Mouse (Mus musculus): Measurements from ENCODE around the gene Olfml2a.

Olfml2a gene

DNA sequence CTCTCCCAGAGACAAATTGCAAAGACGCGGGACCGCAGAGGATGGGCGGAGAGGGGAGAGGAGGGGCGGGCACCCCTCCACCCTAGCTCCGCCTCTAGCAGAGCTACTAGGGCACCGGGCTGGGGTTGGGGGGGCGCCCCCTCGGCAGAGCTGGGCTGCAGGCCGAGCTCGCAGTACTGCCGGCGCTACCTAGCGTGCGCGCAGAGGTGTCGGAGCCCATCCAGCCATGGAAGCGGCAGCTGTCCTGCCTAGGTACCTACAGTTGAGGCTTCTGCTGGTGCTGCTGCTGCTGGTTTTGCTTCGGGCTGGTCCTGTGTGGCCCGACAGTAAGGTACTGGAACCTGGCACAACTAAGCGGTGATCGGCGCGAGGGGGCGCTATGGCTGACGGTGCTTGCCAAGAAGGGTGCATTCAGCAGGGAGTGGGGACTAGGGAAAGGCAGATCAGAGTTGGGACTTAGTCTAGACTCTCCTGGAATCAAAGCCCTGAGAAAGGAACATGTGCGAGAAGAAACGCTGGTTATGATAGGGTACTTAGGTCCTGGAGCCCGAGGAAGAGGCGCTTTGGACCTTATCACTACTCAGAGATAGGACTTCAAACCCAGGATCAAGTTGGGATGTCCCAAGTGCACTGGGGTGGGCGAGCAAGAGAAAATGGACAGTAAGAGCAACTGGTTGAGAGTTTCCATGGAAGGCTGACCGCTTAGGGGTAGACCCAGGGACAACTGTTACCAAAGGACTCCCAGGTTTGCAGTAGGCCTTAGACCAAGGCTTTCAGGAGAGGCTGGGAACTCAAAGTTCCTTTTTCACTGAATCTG is at the start of gene Olfml2a:
Gene Olfml2a (plus strand): TSS at position 128 of the 817 bp plus-strand sequence.
- DNase-seq (ENCODE audit: low spot score in 2 of 2): peak; percentile 62 to 63

GRCm38 (mm10) chr2:38902866-38903265 is 28.9 kb upstream of the Olfml2a start:
- no peak for DNase-seq (ENCODE audit: low spot score in 2 of 2)

GRCm38 (mm10) chr2:38904290-38904689 is 27.5 kb upstream of the Olfml2a start:
- DNase-seq (ENCODE audit: low spot score in 2 of 2): no peak

DNA sequence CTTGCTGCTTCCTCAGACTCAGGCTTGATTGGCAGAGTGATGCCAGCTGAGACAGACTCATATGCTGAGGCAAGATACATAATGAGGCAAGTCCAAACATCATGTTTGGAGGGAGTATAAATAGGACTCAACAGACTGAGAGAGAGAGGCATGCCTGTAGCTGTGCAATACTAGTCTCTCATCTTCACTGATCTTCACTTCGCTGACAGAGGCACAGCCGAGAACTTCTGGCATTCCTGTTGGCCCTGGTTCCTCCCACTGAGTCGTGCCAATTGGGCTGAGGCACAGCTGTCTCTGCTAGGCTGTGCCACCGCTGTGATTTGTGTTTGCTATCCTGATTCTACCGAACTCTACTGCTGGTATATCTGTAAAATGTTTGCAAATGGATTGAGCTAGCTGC is 25.7 kb upstream of the Olfml2a start:
- peak; percentile 43 to 52 for DNase-seq (ENCODE audit: low spot score in 2 of 2)

- no peak for DNase-seq (ENCODE audit: low spot score in 2 of 2)
These were observed 23.2 kb upstream of the Olfml2a start for GRCm38 (mm10) chr2:38908604-38909003.

DNA sequence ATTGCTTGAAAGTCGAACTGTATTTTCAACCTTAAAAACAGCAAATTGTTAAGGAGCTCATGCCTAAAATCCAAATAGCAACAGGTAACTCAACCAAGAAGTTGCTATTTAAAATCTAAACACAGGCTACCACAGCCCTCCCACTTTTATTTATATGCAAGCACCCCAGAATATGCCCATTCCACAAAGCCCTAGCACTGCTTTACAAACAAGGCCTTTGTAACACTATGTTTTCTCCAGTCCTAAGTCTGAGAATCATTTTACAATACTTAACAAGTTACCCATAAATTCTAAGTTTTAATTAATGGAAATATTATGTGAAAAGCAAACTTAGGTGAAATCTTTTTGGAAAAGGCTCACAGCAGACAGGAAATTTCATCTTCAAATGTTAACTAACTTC is 17.3 kb upstream of the Olfml2a start:
- no peak for DNase-seq (ENCODE audit: low spot score in 2 of 2)

GRCm38 (mm10) chr2:38914965-38915364 is 16.8 kb upstream of the Olfml2a start:
- no peak for DNase-seq (ENCODE audit: low spot score in 2 of 2)

DNA sequence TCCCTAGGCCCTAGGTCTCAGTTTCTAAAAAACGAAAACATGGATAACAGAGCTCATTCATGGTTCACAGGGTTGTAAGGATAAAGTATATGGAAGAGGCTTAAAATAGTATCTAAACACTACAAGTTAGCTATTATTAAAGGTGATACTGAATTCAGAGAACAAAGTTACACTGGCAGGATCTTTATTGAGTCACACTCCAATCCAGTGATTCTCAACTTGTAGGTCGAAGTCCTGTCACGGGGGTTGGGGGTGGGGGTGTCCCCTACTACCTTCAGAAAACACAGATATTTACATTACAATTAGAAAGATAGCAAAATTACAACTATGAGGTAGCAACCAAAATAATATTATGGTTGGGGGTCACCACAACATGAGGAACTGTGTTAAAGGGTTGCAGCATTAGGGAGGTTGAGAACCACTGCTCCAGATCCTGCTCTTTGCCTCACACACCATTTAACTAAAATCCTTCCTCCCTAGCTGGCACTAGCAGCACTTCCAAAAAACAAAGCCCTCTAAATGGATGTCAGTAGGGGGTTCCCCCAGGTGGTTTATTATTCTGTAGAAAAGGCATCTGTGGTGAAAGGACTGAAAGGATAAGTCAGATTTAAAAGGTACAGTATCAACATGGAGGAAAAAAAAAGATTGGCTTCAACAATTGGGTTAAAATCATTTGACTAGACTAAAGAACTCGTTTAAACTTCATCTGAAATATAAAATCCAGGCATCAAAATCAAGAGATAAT is 14.7 kb upstream of the Olfml2a start:
- DNase-seq (ENCODE audit: low spot score in 2 of 2): no peak

GRCm38 (mm10) chr2:38921374-38921773 is 10.4 kb upstream of the Olfml2a start:
- no peak for DNase-seq (ENCODE audit: low spot score in 2 of 2)

GRCm38 (mm10) chr2:38923471-38923870 is 8.3 kb upstream of the Olfml2a start:
- no peak for DNase-seq (ENCODE audit: low spot score in 2 of 2)

DNA sequence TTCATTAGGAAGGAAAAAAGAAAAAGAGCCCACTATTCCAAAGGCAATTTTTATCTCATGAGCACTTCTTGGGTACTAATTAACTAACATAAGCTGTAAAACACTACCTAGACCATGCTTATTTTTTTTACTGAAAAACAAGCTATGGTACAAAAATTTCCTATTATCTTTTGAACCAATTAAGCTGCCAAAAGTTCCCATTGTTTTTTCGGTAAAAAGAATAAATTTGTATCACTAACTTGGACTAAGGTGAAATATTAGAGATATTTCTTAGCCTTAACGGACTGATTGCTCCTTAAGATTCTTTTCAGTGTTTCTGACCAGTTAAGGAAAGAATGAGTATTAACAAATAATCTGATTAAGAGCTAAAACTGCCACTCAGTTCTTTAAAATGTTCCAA is 7.9 kb upstream of the Olfml2a start:
- DNase-seq (ENCODE audit: low spot score in 2 of 2): no peak

- DNase-seq (ENCODE audit: low spot score in 2 of 2): no peak
These were observed 7.2 kb upstream of the Olfml2a start for GRCm38 (mm10) chr2:38924571-38924970.

DNA sequence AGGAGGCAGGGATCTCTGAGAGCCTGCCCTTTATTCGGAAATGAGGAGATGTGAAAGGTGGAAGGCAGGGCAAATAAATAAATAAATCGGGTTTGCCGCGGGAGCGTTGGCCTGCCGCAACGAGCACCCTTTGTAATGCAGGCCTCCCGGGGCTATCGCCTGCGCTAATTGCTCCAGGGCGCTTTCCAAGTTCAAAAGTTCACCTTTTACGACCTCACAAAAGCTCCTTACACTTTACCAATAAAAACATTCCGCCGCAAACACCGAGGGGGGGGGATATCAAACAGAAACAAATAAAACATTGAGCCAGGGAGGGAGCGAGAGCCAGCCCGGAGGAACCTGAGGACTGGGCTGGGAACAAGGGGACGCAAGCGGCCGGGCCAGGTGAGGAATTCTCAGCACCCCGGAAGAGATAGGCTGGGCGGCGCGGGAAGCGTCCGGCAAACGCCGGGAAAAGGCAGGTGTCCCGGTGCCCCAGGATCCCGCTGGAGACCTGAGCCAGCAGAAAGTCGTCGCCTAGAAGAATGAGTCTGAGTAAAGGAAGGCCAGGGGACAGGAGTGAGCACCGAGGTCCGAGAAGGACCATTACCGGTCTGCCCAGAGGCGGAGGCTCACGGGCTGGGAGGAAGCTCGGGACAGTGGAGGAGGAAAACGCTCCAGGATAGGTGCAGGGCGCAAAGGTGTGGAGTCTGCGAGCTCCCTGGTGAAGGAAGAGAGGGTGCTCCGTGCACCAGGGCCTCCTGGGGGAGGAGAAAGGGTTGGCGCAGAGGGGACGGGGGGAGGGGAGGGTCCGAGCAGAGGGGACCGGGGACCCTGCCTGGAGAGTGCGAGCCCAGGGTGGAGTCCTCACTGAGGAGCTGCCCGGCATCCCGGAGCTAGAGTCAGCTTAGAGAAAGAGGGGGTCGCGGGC is 6.4 kb upstream of the Olfml2a start:
- peak in 1 of 2 experiments; percentile 17 for DNase-seq (ENCODE audit: low spot score in 2 of 2)

DNA sequence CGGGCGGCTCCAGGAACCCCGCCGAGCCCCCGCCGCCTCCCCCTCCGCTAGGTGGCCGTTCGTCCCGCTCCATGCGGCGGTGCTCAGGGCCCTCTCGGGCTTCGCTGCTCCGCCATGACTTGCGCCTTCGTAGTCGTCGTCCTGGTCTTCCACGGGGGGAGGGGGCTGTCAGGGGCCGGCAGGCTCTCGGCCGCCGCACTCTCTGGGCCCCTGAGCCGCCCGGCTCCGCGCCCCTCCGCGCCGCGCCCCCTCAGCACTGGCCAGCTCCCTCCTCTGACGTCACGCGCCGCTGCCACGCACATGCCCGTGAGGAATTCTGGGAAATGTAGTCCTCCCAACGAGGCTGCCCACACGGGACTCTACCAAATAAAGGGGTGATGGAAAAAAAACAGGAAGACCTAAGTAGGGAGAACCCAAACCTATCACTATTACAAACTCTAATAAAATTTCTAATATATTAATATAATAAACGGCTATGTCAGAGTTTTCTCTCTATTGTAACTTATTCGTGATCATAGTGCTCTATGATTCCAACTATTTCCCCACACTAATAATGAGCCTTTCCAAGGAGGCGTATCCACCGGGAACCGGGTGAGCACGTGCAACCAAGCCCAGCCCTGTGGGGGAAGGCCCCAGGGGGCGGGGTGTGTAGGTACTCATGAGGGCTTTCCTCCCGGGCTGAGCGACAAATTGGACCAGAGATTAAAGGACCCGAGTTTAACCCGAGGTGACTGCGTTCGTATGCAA is 5.5 kb upstream of the Olfml2a start:
- peak; percentile 93 to 96 for DNase-seq (ENCODE audit: low spot score in 2 of 2)

GRCm38 (mm10) chr2:38927115-38927979 is 4.4 kb upstream of the Olfml2a start, which contains the start of gene Nr6a1:
Nr6a1 (minus strand) TSS chr2:38927688.
- peak; percentile 33 to 67 for DNase-seq (ENCODE audit: low spot score in 2 of 2)

- DNase-seq (ENCODE audit: low spot score in 2 of 2): no peak
These were observed 1.5 kb upstream of the Olfml2a start for GRCm38 (mm10) chr2:38930269-38930668.

GRCm38 (mm10) chr2:38933931-38934330 is 2.2 kb downstream of the Olfml2a start:
- no peak for DNase-seq (ENCODE audit: low spot score in 2 of 2)

- no peak for DNase-seq (ENCODE audit: low spot score in 2 of 2)
These were observed 3.2 kb downstream of the Olfml2a start for GRCm38 (mm10) chr2:38934936-38935335.

DNA sequence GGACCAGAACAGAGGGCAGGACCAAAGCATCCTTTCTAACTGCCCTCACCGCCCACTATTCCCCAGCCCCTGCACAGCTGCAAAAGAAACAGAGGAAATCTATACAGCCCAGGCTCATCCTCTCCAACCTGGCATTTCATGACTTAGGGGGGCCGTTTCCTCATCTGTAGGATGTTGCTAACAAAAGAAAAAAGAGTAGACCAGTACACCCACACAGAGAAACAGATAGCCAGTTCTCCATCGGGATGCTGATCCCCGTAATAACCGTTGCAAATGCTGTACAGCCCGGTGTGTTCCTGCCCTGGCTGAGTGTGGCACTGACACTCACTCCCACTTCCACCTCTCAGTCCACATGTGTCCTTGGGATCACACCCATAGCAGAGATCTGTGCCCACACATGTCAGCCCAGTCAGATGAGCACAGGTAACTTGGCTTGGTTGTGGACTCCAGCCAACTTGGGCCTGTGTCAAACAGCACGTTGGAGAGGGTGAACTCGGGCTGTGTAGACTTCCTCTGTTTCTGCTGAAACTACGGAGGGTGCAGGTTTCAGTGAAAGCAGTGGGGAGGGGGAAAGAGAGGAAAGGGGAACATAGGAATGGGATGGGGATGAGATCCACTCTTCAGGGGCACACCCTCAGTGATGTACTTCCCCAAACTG is 5.1 kb downstream of the Olfml2a start:
- no peak for DNase-seq (ENCODE audit: low spot score in 2 of 2)

- no peak for DNase-seq (ENCODE audit: low spot score in 2 of 2)
These were observed 5.6 kb downstream of the Olfml2a start for GRCm38 (mm10) chr2:38937396-38937795.
